Mouse (Mus musculus): ENCODE data around the gene Ret. TPM values are rescaled to one million over a fixed set of nuclear protein-coding genes. Genes with fewer than 3 reads are reported as not detected.

The Ret gene
- polyA plus RNA-seq, 1 experiment from 2014 or later = 4.2 TPM

- H3K4me1 ChIP-seq (replicated peaks) = peaks cover 13% of the 10 kb centered on the region
- H3K27me3 ChIP-seq = peaks cover 72% of the 10 kb centered on the region
- H3K4me2 ChIP-seq (replicated peaks) = no peak overlapping the region
These were observed 2.4 kb downstream of the Ret start for GRCm38 (mm10) chr6:118195108-118195507.

GRCm38 (mm10) chr6:118192882-118193281 is 4.6 kb downstream of the Ret start:
- Histone ChIP-seq H3K9me3 (no peaks in the 10 kb centered on the region), H3K36me3 (no peaks in the 10 kb centered on the region), H3K4me1 (replicated peaks) (peaks cover 13% of the 10 kb centered on the region), H3K27ac (no peak overlapping the region), H3K9ac (replicated peaks) (no peak overlapping the region), H3K27me3 (peaks cover 50% of the 10 kb centered on the region), H3K4me2 (replicated peaks) (no peak overlapping the region), H3K4me3 (replicated peaks) (no peak overlapping the region)
- WGBS = 36% methylated on average over 3 of the region's 3 CpGs
- ATAC-seq = no peak

More at GRCm38 (mm10) chr6:118195108-118195507, 2.4 kb downstream of the Ret start:
- H3K9me3 ChIP-seq = no peaks in the 10 kb centered on the region
- no peak overlapping the region for H3K27ac ChIP-seq
- WGBS = 32% methylated on average over 8 of the region's 8 CpGs
- no peak overlapping the region for H3K9ac ChIP-seq (replicated peaks)
- ATAC-seq = no peak
- H3K4me3 ChIP-seq (replicated peaks) = no peak overlapping the region
- H3K36me3 ChIP-seq = no peaks in the 10 kb centered on the region

GRCm38 (mm10) chr6:118192199-118192598 is 5.3 kb downstream of the Ret start:
- Histone ChIP-seq H3K4me3 (replicated peaks) (no peak overlapping the region), H3K4me1 (replicated peaks) (peaks cover 12% of the 10 kb centered on the region), H3K36me3 (no peaks in the 10 kb centered on the region), H3K27ac (no peak overlapping the region), H3K27me3 (peaks cover 43% of the 10 kb centered on the region), H3K4me2 (replicated peaks) (no peak overlapping the region), H3K9ac (replicated peaks) (no peak overlapping the region), H3K9me3 (no peaks in the 10 kb centered on the region)
- ATAC-seq = no peak
- 67% methylated on average over 4 of the region's 4 CpGs for WGBS

GRCm38 (mm10) chr6:118189764-118190163 is 7.8 kb downstream of the Ret start:
- no peak overlapping the region for H3K4me2 ChIP-seq (replicated peaks)
- H3K4me3 ChIP-seq (replicated peaks) = no peak overlapping the region
- H3K9me3 ChIP-seq = no peaks in the 10 kb centered on the region
- no peaks in the 10 kb centered on the region for H3K36me3 ChIP-seq
- ATAC-seq = no peak
- H3K27ac ChIP-seq = no peak overlapping the region
- WGBS = 59% methylated on average over 3 of the region's 3 CpGs
- H3K27me3 ChIP-seq = peaks cover 19% of the 10 kb centered on the region
- H3K9ac ChIP-seq (replicated peaks) = no peak overlapping the region
- H3K4me1 ChIP-seq (replicated peaks) = peaks cover 8% of the 10 kb centered on the region; the same call in 1 of the 2 replicates

GRCm38 (mm10) chr6:118188599-118188998 is 8.9 kb downstream of the Ret start:
- H3K4me2 ChIP-seq (replicated peaks) = no peak overlapping the region
- peaks cover 8% of the 10 kb centered on the region; the same call in 1 of the 2 replicates for H3K4me1 ChIP-seq (replicated peaks)
- no peak overlapping the region for H3K9ac ChIP-seq (replicated peaks)
- no peak overlapping the region for H3K4me3 ChIP-seq (replicated peaks)
- no peaks in the 10 kb centered on the region for H3K9me3 ChIP-seq
- no peak overlapping the region for H3K27ac ChIP-seq
- WGBS = 88% methylated on average over 9 of the region's 9 CpGs
- ATAC-seq = no peak
- no peaks in the 10 kb centered on the region for H3K36me3 ChIP-seq
- H3K27me3 ChIP-seq = peaks cover 7% of the 10 kb centered on the region; the same call in 1 of the 2 replicates

GRCm38 (mm10) chr6:118187285-118187641 is 10.3 kb downstream of the Ret start:
- Histone ChIP-seq H3K4me3 (replicated peaks) (no peak overlapping the region), H3K9ac (replicated peaks) (no peak overlapping the region), H3K4me2 (replicated peaks) (no peak overlapping the region), H3K27ac (no peak overlapping the region), H3K27me3 (0 out of 2 replicates have a peak, but pooled peaks cover 4% of the 10 kb centered on the region), H3K9me3 (no peaks in the 10 kb centered on the region), H3K4me1 (replicated peaks) (peaks cover 8% of the 10 kb centered on the region; the same call in 1 of the 2 replicates), H3K36me3 (no peaks in the 10 kb centered on the region)
- 84% methylated on average over 3 of the region's 3 CpGs for WGBS
- no peak for ATAC-seq

GRCm38 (mm10) chr6:118186620-118187284 is 10.8 kb downstream of the Ret start:
- H3K9ac ChIP-seq (replicated peaks) = no peak overlapping the region
- H3K27ac ChIP-seq = no peak overlapping the region
- WGBS = 50% methylated on average over 17 of the region's 17 CpGs
- H3K4me1 ChIP-seq (replicated peaks) = peaks cover 8% of the 10 kb centered on the region; the same call in 1 of the 2 replicates
- no peaks in the 10 kb centered on the region for H3K9me3 ChIP-seq
- H3K36me3 ChIP-seq = no peaks in the 10 kb centered on the region
- H3K4me2 ChIP-seq (replicated peaks) = no peak overlapping the region
- H3K27me3 ChIP-seq = no peaks in the 10 kb centered on the region
- ATAC-seq = peak; percentile 74
- no peak overlapping the region for H3K4me3 ChIP-seq (replicated peaks)

GRCm38 (mm10) chr6:118184126-118184525 is 13.4 kb downstream of the Ret start:
- whole genome bisulfite sequencing = 91% methylated on average over 10 of the region's 10 CpGs
- Histone ChIP-seq H3K4me3 (replicated peaks) (no peak overlapping the region), H3K27ac (no peak overlapping the region), H3K9me3 (no peaks in the 10 kb centered on the region), H3K4me1 (replicated peaks) (peaks cover 13% of the 10 kb centered on the region), H3K36me3 (no peaks in the 10 kb centered on the region), H3K4me2 (replicated peaks) (no peak overlapping the region), H3K27me3 (no peaks in the 10 kb centered on the region), H3K9ac (replicated peaks) (no peak overlapping the region)
- ATAC-seq = no peak

- Histone ChIP-seq H3K4me3 (replicated peaks) (no peak overlapping the region), H3K4me2 (replicated peaks) (0 out of 2 replicates have a peak overlapping the region, but pooled peaks have one; percentile 13), H3K9ac (replicated peaks) (no peak overlapping the region), H3K9me3 (no peaks in the 10 kb centered on the region), H3K27ac (no peak overlapping the region), H3K27me3 (no peaks in the 10 kb centered on the region), H3K36me3 (no peaks in the 10 kb centered on the region), H3K4me1 (replicated peaks) (peaks cover 6% of the 10 kb centered on the region)
- WGBS = 80% methylated on average over 12 of the region's 12 CpGs
- ATAC-seq = peak; percentile 65; the same call in 1 of the 2 replicates
These were observed 17.5 kb downstream of the Ret start for GRCm38 (mm10) chr6:118180085-118180423.

- peak; percentile 82 for ATAC-seq
- 63% methylated on average over 13 of the region's 13 CpGs for WGBS
These were observed 18.0 kb downstream of the Ret start for GRCm38 (mm10) chr6:118179316-118180084.

GRCm38 (mm10) chr6:118173975-118174328 is 23.6 kb downstream of the Ret start:
- H3K36me3 ChIP-seq = no peaks in the 10 kb centered on the region
- no peak for ATAC-seq
- no peaks in the 10 kb centered on the region for H3K27me3 ChIP-seq
- no peak overlapping the region for H3K4me2 ChIP-seq (replicated peaks)
- H3K4me1 ChIP-seq (replicated peaks) = no peaks in the 10 kb centered on the region
- H3K4me3 ChIP-seq (replicated peaks) = no peak overlapping the region
- no peak overlapping the region for H3K27ac ChIP-seq
- H3K9ac ChIP-seq (replicated peaks) = no peak overlapping the region
- H3K9me3 ChIP-seq = no peaks in the 10 kb centered on the region
- 86% methylated on average over 5 of the region's 5 CpGs for WGBS

More at GRCm38 (mm10) chr6:118179316-118180084, 18.0 kb downstream of the Ret start:
- no peak overlapping the region for H3K27ac ChIP-seq
- H3K4me2 ChIP-seq (replicated peaks) = 0 out of 2 replicates have a peak overlapping the region, but pooled peaks have one; percentile 13
- H3K4me3 ChIP-seq (replicated peaks) = no peak overlapping the region
- H3K9me3 ChIP-seq = no peaks in the 10 kb centered on the region
- peaks cover 6% of the 10 kb centered on the region for H3K4me1 ChIP-seq (replicated peaks)
- no peaks in the 10 kb centered on the region for H3K36me3 ChIP-seq
- H3K9ac ChIP-seq (replicated peaks) = no peak overlapping the region
- H3K27me3 ChIP-seq = no peaks in the 10 kb centered on the region

- no peak overlapping the region for H3K4me2 ChIP-seq (replicated peaks)
- H3K4me3 ChIP-seq (replicated peaks) = no peak overlapping the region
- WGBS = 95% methylated on average over 18 of the region's 18 CpGs
- H3K9ac ChIP-seq (replicated peaks) = no peak overlapping the region
- no peak overlapping the region for H3K27ac ChIP-seq
- H3K4me1 ChIP-seq (replicated peaks) = no peaks in the 10 kb centered on the region
- ATAC-seq = no peak
- no peaks in the 10 kb centered on the region for H3K27me3 ChIP-seq
- H3K9me3 ChIP-seq = no peaks in the 10 kb centered on the region
- no peaks in the 10 kb centered on the region for H3K36me3 ChIP-seq
These were observed 24.1 kb downstream of the Ret start for GRCm38 (mm10) chr6:118173251-118173974.

Measured in midbrain, embryonic 13.5 days (tissue).